Mouse (Mus musculus): Measurements from ENCODE around the gene Setx.

Setx gene

DNA sequence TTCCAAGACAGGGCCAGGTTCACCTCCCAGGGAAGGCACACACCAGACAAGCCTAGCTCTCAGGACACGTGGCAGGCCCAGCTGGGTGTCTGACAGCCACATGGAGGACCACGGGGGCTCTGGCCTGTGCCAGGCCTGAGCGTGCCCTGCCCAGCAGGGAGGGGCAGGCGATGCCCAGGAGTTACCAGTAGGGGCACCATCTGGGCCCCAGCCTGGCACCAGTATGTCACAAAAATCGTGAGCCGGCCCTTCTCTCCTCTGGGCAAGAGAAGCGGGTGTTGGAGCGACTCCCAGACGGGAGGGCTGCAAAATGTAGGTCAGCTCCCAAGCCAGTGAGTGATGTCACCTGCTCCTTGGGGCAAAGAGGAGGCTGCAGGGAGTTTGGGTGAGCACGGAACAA, 93.9 kb downstream of the Setx start:
- no peak for DNase-seq (ENCODE audit: low read depth)

DNA sequence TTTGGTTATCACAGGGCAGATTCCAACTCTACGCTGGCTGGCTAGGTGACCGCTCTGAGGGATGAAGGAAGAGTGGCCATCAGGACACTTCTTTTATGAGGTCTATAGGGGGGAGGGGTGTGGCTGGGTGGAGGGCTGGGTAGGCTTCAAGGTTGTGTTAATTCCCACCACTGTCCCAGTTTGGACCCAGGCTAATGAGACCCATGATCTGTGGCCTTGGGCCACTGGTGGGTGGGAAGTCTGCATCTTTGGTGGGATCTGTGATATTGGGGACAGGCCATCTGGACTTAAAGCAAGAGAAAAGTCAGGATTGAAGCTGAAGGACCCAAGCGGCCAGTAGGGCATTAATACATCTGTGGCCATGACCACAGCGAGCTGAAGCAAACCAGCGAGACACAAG, 94.8 kb downstream of the Setx start:
- DNase-seq (ENCODE audit: low read depth), result no peak

DNA sequence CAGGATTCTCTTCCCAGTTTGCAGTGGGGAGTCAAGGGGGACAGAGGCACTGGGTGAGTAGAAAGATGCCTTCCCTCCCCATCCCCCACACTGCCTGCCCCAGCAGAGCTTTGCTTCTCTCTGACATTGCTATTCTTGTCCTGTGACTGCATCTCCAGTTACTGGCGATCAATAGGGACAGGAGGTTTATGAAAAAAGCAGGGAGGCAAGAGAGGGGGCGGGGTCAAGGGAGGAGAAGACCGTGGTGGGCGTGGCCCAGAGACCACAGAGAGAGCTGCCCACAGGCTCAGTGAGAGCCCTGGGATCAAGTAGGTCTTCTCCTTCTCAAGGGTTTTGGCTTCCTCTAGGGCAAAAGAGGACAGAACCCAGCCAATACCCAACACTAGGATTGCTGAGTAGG, 98.3 kb downstream of the Setx start:
- peak; percentile 42 for DNase-seq (ENCODE audit: low read depth)

DNA sequence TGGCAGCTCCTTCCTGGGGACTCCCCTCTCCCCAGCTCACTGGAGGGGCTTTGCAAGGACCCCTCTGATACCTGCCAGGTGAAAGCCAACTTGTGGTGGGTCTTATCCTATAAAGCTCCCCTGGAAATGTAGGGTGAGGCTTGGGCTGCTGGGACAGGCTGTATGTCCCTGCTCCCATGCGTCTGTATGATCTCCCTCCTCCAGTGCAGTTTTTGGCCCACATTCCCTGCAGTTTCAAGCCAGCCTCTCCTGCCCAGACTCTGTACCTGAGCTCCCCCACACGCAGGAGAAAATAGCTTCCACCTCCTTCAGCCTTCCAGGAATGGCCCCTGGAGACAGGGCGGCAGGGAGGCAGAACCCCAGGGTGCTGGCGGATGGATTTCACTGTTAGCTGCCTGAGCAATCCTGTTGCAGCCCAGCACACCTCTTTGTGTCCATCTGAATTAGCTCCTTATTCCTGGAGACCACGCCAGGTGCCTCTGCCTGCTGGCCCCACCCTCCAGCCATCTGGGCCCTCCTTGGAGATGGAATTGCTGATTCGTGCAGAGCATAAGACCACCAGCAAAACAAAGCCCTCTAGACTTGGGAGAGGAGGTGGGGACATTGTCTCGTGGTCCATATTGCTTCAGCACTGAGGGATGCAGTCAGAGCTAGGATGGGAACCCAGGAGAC, 99.7 kb downstream of the Setx start:
- no peak for DNase-seq (ENCODE audit: low read depth)

DNA sequence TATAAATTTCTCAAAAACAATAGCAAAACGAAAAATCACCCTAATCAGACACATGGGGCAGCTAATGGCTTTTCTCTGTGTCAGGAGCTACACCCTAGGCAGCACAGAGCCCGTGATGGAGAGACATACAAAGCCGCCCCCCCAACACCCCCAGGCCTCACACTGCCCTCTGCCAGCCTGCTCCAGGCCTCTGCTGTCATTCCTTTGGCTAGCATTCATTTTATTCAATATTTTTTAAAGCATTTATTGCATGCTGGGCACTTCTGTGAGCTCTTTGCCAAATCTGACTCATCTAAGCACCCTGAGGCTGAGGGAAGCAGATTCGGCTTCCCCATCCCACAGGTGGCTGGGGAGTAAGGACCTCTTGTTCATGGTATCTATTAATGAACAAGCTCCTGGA, 102.7 kb downstream of the Setx start:
- DNase-seq (ENCODE audit: low read depth), result no peak

DNA sequence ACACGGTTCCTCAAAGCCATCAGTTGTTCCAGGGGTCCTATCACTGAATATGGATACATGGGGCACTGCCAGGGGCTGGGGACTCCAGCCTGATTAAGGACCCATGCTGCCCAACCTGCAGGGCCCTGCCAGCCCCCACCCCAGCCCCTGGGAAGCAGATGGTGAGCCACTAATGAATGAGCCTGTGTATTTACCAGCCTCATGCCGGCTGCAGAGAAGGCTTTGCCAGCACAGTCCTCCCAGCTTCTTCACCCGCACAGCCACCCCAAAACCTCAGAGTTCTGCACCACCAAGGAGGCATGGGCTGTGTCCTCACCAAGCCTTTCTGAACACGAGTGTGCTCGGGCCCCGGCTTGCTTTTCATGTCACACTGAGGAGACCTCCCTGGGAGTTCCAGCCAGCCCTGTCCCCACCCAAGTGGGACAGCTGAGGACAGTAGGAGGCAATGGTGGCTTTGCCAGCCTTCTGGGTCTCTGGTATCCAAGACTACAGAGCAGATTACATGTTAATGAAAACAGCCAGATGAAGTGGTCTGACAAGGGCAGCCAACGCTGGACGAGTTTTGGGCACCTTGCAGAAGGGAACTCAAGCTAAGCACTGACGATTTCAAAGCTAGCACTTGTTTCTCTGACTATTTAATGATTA, 106.3 kb downstream of the Setx start:
- no peak for DNase-seq (ENCODE audit: low read depth)
